Mouse (Mus musculus) liver, embryonic 14.5 days (tissue): ENCODE data around the gene Cox19.
A peak's percentile ranks its signal among the peaks of the same experiment; 100 is the strongest.

ENCODE experiments used
- CTCF ChIP-seq: IDR thresholded peaks from 2 replicates; pipeline ENCODE4 v1.5.1; 2016; ENCODE audit warnings: antibody characterized with exemption, low read depth, control low read depth
- EP300 ChIP-seq: IDR thresholded peaks from 2 replicates; pipeline ENCODE4 v1.6.1; 2016; ENCODE audit warnings: antibody characterized with exemption, low read depth

GRCm38 (mm10) chr5:139326111-139326696 is 25.0 kb downstream of the Cox19 start:
- TF ChIP-seq CTCF (peak; percentile 36), EP300 (no peak)
